32 mouse cellular contexts compared by ENCODE assay signal in the genomic region with DNA sequence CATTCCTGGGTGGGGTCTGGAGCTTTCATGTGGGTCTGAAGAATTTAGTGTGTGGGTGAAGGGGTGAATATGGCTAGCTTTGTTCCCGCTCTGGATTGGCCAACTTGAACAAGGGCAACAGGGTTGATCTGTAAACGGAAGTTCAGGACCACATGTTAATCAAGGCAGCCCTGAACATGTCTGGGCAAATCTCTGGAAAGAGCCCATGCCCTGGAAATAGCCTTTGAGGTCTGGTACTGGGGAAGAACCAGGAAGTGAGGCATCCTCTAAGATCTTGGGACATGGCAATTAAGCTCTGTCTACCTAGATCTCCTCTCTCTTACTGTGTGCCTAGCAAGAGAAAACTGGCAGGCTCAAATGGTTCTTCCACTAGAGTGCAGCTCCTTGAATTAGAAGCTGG. TPM values are rescaled to one million over a fixed set of nuclear protein-coding genes. Genes with fewer than 3 reads are reported as not detected.
"Had no signal": no experiment of that assay in that cellular context is flagged by ENCODE, and none has a peak within 500 bp of the region (broad histone marks: within the 10 kb centered on the region; RNA-seq: fewer than 3 reads in every experiment).

No protein-coding gene starts in this region.

- DNase-seq: gastrocnemius, postnatal 14 days; gastrocnemius, postnatal 36 days; heart, adult 11 months; heart, adult 2 months; heart, postnatal 14 days; heart, postnatal 36 days; kidney, adult 11 months; kidney, adult 8-10 months; kidney, postnatal 10 days; kidney, postnatal 25 days; kidney, postnatal 4 days had no signal

- H3K27ac ChIP-seq: heart, adult 2 months; heart, embryonic 13.5 days; heart, embryonic 15.5 days; hindbrain, embryonic 13.5 days; hindbrain, embryonic 15.5 days; hindbrain, postnatal 0 days; layer of hippocampus, adult 2 months; left cerebral cortex, adult 2 months; limb, embryonic 13.5 days; limb, embryonic 15.5 days; liver, embryonic 12.5 days; liver, embryonic 14.5 days had no signal

- H3K9ac ChIP-seq: heart, embryonic 13.5 days; heart, embryonic 15.5 days; hindbrain, embryonic 13.5 days; hindbrain, embryonic 15.5 days; limb, embryonic 13.5 days; limb, embryonic 15.5 days; liver, embryonic 12.5 days; liver, embryonic 14.5 days had no signal

- H3K4me1 ChIP-seq: hindbrain, embryonic 15.5 days; limb, embryonic 13.5 days had no signal

- H3K9me3 ChIP-seq: heart, embryonic 13.5 days; heart, embryonic 15.5 days; hindbrain, embryonic 13.5 days; hindbrain, embryonic 15.5 days; limb, embryonic 13.5 days; limb, embryonic 15.5 days; liver, embryonic 12.5 days had no signal

- ATAC-seq: hindbrain, postnatal 0 days; intestine, embryonic 16.5 days; liver, embryonic 12.5 days had no signal

- H3K36me3 ChIP-seq: heart, embryonic 13.5 days; heart, embryonic 15.5 days; hindbrain, embryonic 13.5 days; hindbrain, embryonic 15.5 days; limb, embryonic 13.5 days; limb, embryonic 15.5 days; liver, embryonic 12.5 days had no signal

- H3K4me3 ChIP-seq: heart, adult 2 months; heart, embryonic 13.5 days; heart, embryonic 15.5 days; hindbrain, embryonic 13.5 days; hindbrain, embryonic 15.5 days; layer of hippocampus, adult 2 months; left cerebral cortex, adult 2 months; limb, embryonic 13.5 days; limb, embryonic 15.5 days; liver, embryonic 12.5 days had no signal

- H3K27me3 ChIP-seq: heart, embryonic 15.5 days; hindbrain, embryonic 13.5 days; hindbrain, embryonic 15.5 days; limb, embryonic 13.5 days; limb, embryonic 15.5 days had no signal

RNA-seq across cellular contexts. Expression of gene Cd70, which starts 27.7 kb away (rescaled TPM):
- polyA plus RNA-seq: gonadal fat pad, adult 2 months; heart, adult 2 months; heart, embryonic 11.5 days; heart, embryonic 13.5 days; heart, embryonic 15.5 days; heart, postnatal 0 days; intestine, embryonic 14.5 days; intestine, embryonic 16.5 days; kidney, embryonic 14.5 days; kidney, embryonic 16.5 days; limb, embryonic 11.5 days; limb, embryonic 13.5 days; limb, embryonic 15.5 days; liver, adult 2 months; liver, embryonic 12.5 days; liver, embryonic 14.5 days; liver, embryonic 16.5 days had no signal
